Mouse (Mus musculus): Measurements from ENCODE around the gene Tmc3. TPM values are rescaled to one million over a fixed set of nuclear protein-coding genes. Genes with fewer than 3 reads are reported as not detected.
A peak's percentile ranks its signal among the peaks of the same experiment; 100 is the strongest.

Tmc3 gene
- polyA plus RNA-seq, 1 experiment from 2014 or later: 0.72 TPM

DNA sequence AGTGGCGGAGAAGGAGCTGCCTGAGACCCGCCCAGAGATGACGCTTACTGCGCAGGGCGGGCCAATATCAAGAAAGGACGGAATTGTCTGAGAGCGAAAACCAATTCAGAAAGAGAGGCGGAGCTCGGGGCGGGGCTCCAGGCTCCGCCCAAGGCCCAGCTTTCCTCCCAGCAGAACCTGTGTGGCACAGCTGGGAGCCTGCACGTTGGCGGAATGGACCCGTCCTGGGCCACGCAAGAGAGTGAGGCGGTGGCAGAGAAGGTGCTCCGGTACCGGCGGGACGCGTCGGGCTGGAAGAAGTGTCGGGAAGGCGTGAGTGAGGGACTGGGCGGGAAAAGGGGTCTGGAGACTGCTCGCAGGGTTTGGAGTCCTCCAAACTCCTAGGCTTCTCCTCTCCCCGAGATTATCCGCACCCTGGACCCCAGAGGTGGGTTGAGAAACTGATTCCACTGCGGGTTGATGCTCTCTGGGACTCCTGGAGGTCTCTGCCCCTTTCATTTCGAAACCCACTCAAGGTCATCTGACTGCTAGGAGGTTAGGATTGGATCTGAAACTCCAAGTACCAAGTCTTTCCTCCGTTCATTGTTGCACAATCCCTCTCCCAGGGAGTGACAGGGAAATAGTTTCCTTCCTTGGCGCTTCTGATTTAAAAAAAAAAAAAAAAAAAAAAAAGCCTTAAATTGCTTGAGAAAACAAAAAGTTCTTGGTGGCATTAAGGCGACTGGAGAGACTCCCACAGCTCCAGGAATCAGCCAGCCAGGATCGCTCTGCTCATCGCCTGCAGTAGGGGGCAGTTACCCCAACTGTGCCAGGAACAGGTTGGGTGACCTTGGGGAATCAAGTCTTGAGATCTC, 47.3 kb downstream of the Tmc3 start, which contains the start of gene Stard5:
Gene Stard5, plus strand, starts transcription at position 132 of the 854 bp plus-strand sequence.
- no peaks in the 10 kb centered on the region for H3K27me3 ChIP-seq (replicated peaks; ENCODE audit: low read depth, poor library complexity, severe bottlenecking)
- H3K4me3 ChIP-seq: peak within 1 kb of the TSS; percentile 77
- under 1% methylated on average over 35 of the region's 35 CpGs for WGBS
- H3K36me3 ChIP-seq (replicated peaks): peaks cover 13% of the 10 kb centered on the region
- H3K4me1 ChIP-seq: peaks cover 26% of the 10 kb centered on the region
- H3K9me3 ChIP-seq: no peaks in the 10 kb centered on the region
- peak within 1 kb of the TSS; percentile 85 for H3K27ac ChIP-seq (replicated peaks)
- peak; percentile 91 for DNase-seq (ENCODE audit: low spot score)

DNA sequence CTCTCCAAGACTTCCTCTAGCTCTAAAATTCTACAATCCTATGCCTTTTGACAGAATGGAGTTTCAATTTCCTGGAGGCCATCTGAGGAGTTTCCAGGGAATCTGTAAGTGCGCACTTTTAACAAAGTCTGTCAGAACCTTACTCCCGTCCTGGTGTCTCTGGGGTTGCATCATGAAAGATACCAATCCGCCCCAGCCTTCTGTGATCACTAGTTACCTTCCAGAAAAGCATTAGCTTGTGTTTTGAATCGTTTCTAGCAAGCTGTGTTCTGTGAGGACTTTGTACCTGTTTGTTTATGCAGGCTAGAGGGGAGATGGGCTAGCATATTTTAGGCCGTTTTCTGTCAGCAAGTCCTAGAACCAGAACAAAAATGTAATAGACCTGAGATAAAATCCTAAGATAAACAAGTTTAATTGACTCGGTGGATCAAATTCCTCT, 48.0 kb downstream of the Tmc3 start:
- 53% methylated on average over 6 of the region's 6 CpGs for WGBS

DNA sequence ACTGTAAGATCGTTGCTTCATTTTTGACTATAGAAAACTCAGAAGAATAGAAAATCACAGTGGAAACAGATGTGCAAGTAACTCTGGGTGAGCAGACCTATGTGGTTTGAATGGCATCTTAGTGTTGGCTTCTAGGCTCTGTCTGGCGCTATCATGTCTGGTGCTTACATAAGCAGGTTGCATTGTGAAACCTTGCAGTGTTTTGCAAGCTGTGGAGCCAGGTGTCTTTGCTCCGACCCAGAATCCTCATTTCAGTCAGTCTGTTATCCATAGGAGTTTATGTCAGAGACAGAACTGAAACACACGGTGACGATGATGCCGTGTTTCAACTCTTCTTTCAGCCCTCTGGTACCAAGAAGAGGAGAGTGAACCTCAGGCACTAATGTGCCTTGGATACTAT, 49.1 kb downstream of the Tmc3 start:
- Histone ChIP-seq H3K4me3 (no peak overlapping the region), H3K36me3 (replicated peaks) (peaks cover 27% of the 10 kb centered on the region), H3K4me1 (peaks cover 26% of the 10 kb centered on the region), H3K27me3 (replicated peaks; ENCODE audit: low read depth, poor library complexity, severe bottlenecking) (no peaks in the 10 kb centered on the region), H3K9me3 (no peaks in the 10 kb centered on the region), H3K27ac (replicated peaks) (no peak overlapping the region)
- 90% methylated on average over 6 of the region's 6 CpGs for WGBS
- DNase-seq (ENCODE audit: low spot score): no peak

More for the DNA sequence above, 48.0 kb downstream of the Tmc3 start:
- H3K4me1 ChIP-seq: peaks cover 26% of the 10 kb centered on the region
- H3K36me3 ChIP-seq (replicated peaks): peaks cover 20% of the 10 kb centered on the region
- H3K27me3 ChIP-seq (replicated peaks; ENCODE audit: low read depth, poor library complexity, severe bottlenecking): no peaks in the 10 kb centered on the region
- H3K9me3 ChIP-seq: no peaks in the 10 kb centered on the region
- peak overlapping the region; percentile 77 for H3K4me3 ChIP-seq
- no peak for DNase-seq (ENCODE audit: low spot score)
- H3K27ac ChIP-seq (replicated peaks): no peak overlapping the region

DNA sequence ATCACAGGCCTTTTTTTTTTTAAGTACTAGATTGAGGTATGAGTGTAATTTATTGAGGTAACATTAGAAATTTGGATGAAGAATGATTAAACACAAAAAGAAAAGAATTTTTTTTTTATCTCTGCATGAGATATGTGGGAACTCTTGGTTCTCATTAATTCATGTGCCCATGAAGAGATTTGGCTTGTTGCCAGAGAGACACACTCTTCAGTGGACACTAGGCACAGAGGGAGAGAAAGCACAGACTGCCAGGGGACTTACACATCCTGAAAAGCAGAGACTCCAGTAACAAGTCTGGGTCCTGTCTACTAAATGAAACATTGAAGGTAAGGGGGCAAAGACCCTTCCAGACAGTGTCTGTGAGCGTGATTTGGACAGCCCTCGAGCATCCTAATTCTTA, 51.0 kb downstream of the Tmc3 start:
- WGBS: 86% methylated on average over 2 of the region's 2 CpGs
- no peaks in the 10 kb centered on the region for H3K9me3 ChIP-seq
- no peak overlapping the region for H3K4me3 ChIP-seq
- H3K4me1 ChIP-seq: peaks cover 30% of the 10 kb centered on the region
- H3K27ac ChIP-seq (replicated peaks): no peak overlapping the region
- H3K36me3 ChIP-seq (replicated peaks): peaks cover 43% of the 10 kb centered on the region
- no peaks in the 10 kb centered on the region for H3K27me3 ChIP-seq (replicated peaks; ENCODE audit: low read depth, poor library complexity, severe bottlenecking)
- DNase-seq (ENCODE audit: low spot score): no peak

DNA sequence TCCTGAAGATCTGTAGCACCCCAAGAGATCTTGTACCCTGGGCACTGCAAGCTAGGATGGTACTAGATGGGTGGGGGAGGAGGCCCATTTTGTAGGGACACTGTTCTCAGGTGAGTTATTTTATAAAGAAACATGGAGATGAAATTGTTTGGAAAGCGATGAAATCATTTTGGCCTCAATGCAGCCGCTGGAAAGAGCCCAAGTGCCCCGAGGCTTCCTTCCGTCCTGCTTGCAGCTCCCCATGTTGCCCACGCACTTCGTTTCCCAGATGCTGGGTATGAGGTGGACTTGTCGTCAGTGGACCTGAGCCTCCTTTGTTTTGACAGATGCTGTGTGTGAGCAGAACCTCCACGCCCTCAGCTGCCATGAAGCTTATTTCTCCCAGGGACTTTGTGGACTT, 51.7 kb downstream of the Tmc3 start:
- H3K4me1 ChIP-seq: peaks cover 28% of the 10 kb centered on the region
- no peak for DNase-seq (ENCODE audit: low spot score)
- H3K27me3 ChIP-seq (replicated peaks; ENCODE audit: low read depth, poor library complexity, severe bottlenecking): no peaks in the 10 kb centered on the region
- WGBS: 86% methylated on average over 8 of the region's 8 CpGs
- H3K27ac ChIP-seq (replicated peaks): no peak overlapping the region
- no peaks in the 10 kb centered on the region for H3K9me3 ChIP-seq
- H3K36me3 ChIP-seq (replicated peaks): peaks cover 48% of the 10 kb centered on the region
- no peak overlapping the region for H3K4me3 ChIP-seq

DNA sequence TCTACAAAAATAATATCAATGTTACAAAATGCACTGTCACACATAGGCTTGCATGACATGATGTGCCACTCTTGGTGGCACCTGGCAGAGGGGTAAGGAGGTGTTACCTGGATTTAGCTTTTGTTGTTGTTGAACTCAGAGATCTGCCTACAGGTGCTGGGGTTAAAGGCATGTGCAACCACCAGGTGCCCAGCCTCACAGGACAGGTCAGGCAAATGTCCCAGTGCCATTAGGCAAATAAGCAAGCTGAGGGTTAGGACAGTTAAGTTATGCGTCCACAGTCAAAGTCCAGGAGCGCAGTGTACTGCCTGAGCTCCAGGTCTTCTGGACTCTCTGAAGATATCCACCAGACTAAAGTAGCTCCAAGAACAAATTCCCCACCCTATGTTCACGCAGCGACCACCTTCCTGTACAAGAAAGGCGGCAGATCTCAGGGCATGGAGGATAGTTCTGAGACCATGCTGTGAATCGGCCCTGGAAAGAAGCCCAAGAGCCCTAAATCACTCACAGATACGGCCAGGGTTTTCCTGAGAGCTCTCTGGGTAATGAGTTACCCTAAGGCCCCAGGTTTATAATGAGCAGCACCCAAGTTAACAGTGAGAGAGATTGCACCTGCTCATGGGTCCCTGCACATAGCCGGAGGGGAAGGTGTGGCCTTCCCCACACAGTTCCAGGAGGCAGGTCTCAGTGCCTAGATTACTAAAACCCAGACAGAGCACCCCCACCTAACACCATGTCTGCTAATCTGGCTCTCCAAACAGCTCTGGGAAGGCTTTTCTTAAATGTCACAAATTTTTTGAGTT, 53.3 kb downstream of the Tmc3 start:
- H3K4me1 ChIP-seq: peaks cover 19% of the 10 kb centered on the region
- WGBS: 92% methylated on average over 8 of the region's 8 CpGs
- no peak for DNase-seq (ENCODE audit: low spot score)
- H3K9me3 ChIP-seq: no peaks in the 10 kb centered on the region
- H3K27me3 ChIP-seq (replicated peaks; ENCODE audit: low read depth, poor library complexity, severe bottlenecking): no peaks in the 10 kb centered on the region
- H3K4me3 ChIP-seq: no peak overlapping the region
- no peak overlapping the region for H3K27ac ChIP-seq (replicated peaks)
- peaks cover 48% of the 10 kb centered on the region for H3K36me3 ChIP-seq (replicated peaks)

DNA sequence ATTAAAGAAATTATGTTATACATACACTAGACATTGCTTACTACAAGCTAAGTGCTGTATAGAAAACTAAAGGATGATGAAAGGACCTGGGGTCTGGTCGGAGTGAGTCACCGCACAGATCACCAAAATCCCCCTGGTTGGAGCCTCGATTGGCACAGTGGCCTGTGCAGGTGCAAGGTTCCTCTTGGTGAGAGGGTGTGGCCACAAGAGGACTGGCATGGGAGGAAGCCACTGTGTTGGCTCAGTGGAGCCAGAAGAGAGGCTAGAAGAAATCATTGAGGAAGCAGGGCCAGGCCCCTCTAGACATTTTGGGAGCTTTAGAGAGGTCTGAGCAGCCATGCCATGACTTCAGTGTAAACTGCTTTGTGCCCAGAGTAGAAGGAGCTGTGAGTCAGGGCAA, 54.4 kb downstream of the Tmc3 start:
- peaks cover 55% of the 10 kb centered on the region for H3K36me3 ChIP-seq (replicated peaks)
- WGBS: 84% methylated on average over 3 of the region's 3 CpGs
- H3K27ac ChIP-seq (replicated peaks): no peak overlapping the region
- no peak overlapping the region for H3K4me3 ChIP-seq
- DNase-seq (ENCODE audit: low spot score): no peak
- no peaks in the 10 kb centered on the region for H3K9me3 ChIP-seq
- peaks cover 13% of the 10 kb centered on the region for H3K4me1 ChIP-seq
- H3K27me3 ChIP-seq (replicated peaks; ENCODE audit: low read depth, poor library complexity, severe bottlenecking): no peaks in the 10 kb centered on the region

DNA sequence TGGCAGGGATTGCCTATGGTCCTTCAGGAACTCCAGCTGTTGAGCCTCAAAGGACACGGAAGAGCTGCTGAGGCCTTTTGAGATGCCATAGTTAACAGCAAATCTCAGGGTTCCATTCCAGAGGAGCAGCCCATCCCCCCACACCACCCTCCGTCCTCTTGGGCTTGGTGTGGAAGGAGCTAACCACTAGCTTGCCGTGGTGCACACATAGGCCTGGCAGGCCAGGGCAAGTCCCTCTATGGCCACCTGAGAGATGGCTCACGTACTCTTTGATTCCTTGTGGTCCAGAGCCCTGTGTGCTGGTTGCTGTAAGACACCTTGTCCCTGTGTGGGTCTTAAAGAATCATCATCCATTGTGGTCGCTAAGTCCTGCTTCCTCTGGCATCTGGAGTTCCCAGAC, 55.9 kb downstream of the Tmc3 start:
- Histone ChIP-seq H3K36me3 (replicated peaks) (peaks cover 55% of the 10 kb centered on the region), H3K27me3 (replicated peaks; ENCODE audit: low read depth, poor library complexity, severe bottlenecking) (no peaks in the 10 kb centered on the region), H3K27ac (replicated peaks) (0 out of 2 replicates have a peak overlapping the region, but pooled peaks have one; percentile 14), H3K4me1 (peaks cover 13% of the 10 kb centered on the region), H3K4me3 (no peak overlapping the region), H3K9me3 (no peaks in the 10 kb centered on the region)
- DNase-seq (ENCODE audit: low spot score): no peak
- WGBS: 91% methylated on average over 5 of the region's 5 CpGs

DNA sequence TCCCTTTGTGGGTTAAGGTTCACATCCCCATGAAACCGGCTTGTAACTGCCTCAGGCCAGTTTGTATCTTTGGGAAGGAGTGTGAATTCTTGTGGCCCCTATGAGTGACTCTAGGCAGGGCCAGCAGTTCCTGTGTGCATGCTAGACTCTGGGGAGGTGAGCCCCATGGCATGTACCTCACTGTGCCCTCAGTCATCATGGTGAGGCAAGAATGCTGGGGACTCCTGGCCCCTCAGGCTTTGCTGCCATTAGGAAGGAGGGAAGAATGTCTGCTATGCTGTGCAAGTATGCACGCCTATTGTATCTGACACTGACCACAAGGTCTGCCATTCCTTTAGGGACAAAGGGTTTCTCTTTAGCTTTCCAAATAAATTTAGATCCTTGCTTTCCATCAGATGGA, 56.4 kb downstream of the Tmc3 start:
- 53% methylated on average over 2 of the region's 2 CpGs for WGBS

DNA sequence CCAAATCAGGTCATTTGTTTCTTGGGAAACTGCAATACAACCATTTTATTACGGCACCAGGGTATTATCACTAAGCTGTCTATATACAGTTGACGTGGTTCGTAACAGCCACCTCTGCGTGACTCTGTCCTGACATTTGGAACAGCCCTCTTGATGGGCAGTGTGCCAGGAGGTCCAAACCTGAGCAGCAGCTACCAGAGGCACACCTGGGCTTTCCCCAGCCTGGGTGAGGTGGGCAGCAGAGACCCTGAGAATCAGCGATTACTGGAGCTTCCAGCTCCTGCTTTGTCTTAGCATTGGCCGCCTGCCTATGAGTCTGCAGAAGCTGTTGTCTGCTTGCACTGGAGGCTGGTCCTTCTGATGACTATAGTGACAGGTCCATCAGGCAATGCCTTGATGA, 58.9 kb downstream of the Tmc3 start:
- Histone ChIP-seq H3K27me3 (replicated peaks; ENCODE audit: low read depth, poor library complexity, severe bottlenecking) (no peaks in the 10 kb centered on the region), H3K36me3 (replicated peaks) (peaks cover 31% of the 10 kb centered on the region), H3K4me3 (no peak overlapping the region), H3K9me3 (no peaks in the 10 kb centered on the region), H3K27ac (replicated peaks) (no peak overlapping the region), H3K4me1 (peaks cover 16% of the 10 kb centered on the region)
- no peak for DNase-seq (ENCODE audit: low spot score)
- WGBS: 91% methylated on average over 6 of the region's 6 CpGs

More for the DNA sequence above, 56.4 kb downstream of the Tmc3 start:
- peak; percentile 22 for DNase-seq (ENCODE audit: low spot score)
- H3K27ac ChIP-seq (replicated peaks): peak overlapping the region; percentile 59; the same call in 1 of the 2 replicates
- peaks cover 54% of the 10 kb centered on the region for H3K36me3 ChIP-seq (replicated peaks)
- peaks cover 13% of the 10 kb centered on the region for H3K4me1 ChIP-seq
- H3K27me3 ChIP-seq (replicated peaks; ENCODE audit: low read depth, poor library complexity, severe bottlenecking): no peaks in the 10 kb centered on the region
- no peak overlapping the region for H3K4me3 ChIP-seq
- no peaks in the 10 kb centered on the region for H3K9me3 ChIP-seq

DNA sequence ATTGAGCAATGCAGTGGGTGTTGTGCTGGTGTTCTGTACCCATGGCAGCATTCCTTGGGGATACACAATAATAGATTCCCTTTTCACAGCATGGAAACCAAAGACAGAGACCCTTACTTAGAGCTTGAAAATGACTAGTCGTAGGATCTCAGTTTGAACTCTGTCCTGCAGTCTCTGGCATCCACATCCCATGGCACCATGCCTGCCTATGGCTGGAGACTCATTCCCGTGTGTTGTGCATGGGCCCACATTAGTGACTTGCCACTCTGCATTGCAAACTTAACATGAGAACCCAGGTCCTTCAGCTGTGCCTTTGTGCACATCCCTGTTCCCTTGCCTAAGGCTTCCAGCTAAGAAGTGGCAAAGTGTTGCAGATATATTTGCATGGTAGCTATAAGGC, 60.0 kb downstream of the Tmc3 start:
- Histone ChIP-seq H3K4me1 (peaks cover 16% of the 10 kb centered on the region), H3K27me3 (replicated peaks; ENCODE audit: low read depth, poor library complexity, severe bottlenecking) (no peaks in the 10 kb centered on the region), H3K9me3 (no peaks in the 10 kb centered on the region), H3K4me3 (no peak overlapping the region), H3K27ac (replicated peaks) (no peak overlapping the region), H3K36me3 (replicated peaks) (peaks cover 25% of the 10 kb centered on the region)
- no peak for DNase-seq (ENCODE audit: low spot score)
- 84% methylated on average over 2 of the region's 2 CpGs for WGBS

DNA sequence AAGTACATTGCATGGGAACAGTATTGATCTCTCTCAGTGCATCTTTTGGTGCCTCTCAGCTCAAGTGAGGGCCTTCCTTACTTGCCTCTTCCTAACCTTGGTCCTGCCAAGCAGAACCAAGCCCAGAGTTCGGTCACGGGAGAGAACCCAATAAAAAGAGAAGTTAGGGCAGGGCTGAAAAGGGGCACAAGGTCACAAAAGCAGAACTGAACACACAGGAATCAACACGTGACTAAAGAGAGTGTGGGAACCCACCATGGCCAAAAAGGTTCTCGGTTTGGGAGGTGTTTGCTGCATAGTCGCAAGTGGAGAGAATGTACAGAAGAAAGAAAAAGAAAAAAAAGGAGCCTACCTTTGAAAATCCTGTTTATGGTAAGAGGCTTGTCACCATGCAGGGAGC, 60.7 kb downstream of the Tmc3 start:
- peaks cover 18% of the 10 kb centered on the region for H3K36me3 ChIP-seq (replicated peaks)
- WGBS: 83% methylated on average over 5 of the region's 5 CpGs
- no peak overlapping the region for H3K27ac ChIP-seq (replicated peaks)

More for the DNA sequence above, 60.7 kb downstream of the Tmc3 start:
- no peaks in the 10 kb centered on the region for H3K27me3 ChIP-seq (replicated peaks; ENCODE audit: low read depth, poor library complexity, severe bottlenecking)
- H3K9me3 ChIP-seq: no peaks in the 10 kb centered on the region
- no peak overlapping the region for H3K4me3 ChIP-seq
- peaks cover 15% of the 10 kb centered on the region for H3K4me1 ChIP-seq
- no peak for DNase-seq (ENCODE audit: low spot score)
